Mouse (Mus musculus) forebrain, embryonic 11.5 days (tissue): Measurements from ENCODE around the gene Zfp839. TPM values are rescaled to one million over a fixed set of nuclear protein-coding genes. Genes with fewer than 3 reads are reported as not detected.

ENCODE experiments used
- ATAC-seq: fragments of 200-750 bp; cut with Nextera tagmentation; replicated peaks from 2 replicates; pipeline ENCODE4 v1.8.0; 2017; ENCODE audit warnings: moderate TSS enrichment; ENCODE audit not compliant: low FRiP score
- DNase-seq: peaks from one replicate; pipeline ENCODE4 v3.0.0-alpha.2; 2017; ENCODE audit warnings: low spot score
- H3K27ac ChIP-seq: fragments of 300-500 bp; sonication (generic); 2 replicates; pipeline ENCODE4 v1.5.1; 2014; ENCODE audit warnings: low read depth, low read length
- H3K27me3 ChIP-seq: fragments of 300-500 bp; sonication (generic); 2 replicates; pipeline ENCODE4 v1.6.1; 2014; ENCODE audit warnings: mild to moderate bottlenecking, low read length, mixed read lengths; ENCODE audit not compliant: control insufficient read depth, insufficient read depth
- H3K36me3 ChIP-seq: fragments of 300-500 bp; sonication (generic); 2 replicates; pipeline ENCODE4 v1.6.1; 2014; ENCODE audit warnings: mild to moderate bottlenecking, low read length, moderate library complexity, mixed read lengths; ENCODE audit not compliant: control insufficient read depth, insufficient read depth
- H3K4me1 ChIP-seq: fragments of 300-500 bp; sonication (generic); replicated peaks from 2 replicates; pipeline ENCODE4 v1.6.1; 2014; ENCODE audit warnings: low read length, mixed read lengths; ENCODE audit not compliant: control insufficient read depth, insufficient read depth
- H3K4me2 ChIP-seq: fragments of 300-500 bp; sonication (generic); 2 replicates; pipeline ENCODE4 v1.6.1; 2014; ENCODE audit warnings: low read depth, mild to moderate bottlenecking, low read length, moderate library complexity, mixed read lengths; ENCODE audit not compliant: severe bottlenecking
- H3K4me3 ChIP-seq: fragments of 300-500 bp; sonication (generic); 2 replicates; pipeline ENCODE4 v1.5.1; 2014; ENCODE audit warnings: low read depth, low read length
- H3K9ac ChIP-seq: fragments of 300-500 bp; sonication (generic); 2 replicates; pipeline ENCODE4 v1.6.1; 2014; ENCODE audit warnings: low read length
- H3K9me3 ChIP-seq: fragments of 300-500 bp; sonication (generic); 2 replicates; pipeline ENCODE4 v1.6.1; 2016; ENCODE audit warnings: low read length, mixed read lengths; ENCODE audit not compliant: control insufficient read depth
- WGBS: fragments of 180-500 bp; shearing (Covaris S2); extraction: QIAGEN DNeasy Blood & Tissue Kit; methylation state at CpG from one replicate; pipeline ENCODE4 v1.1.7; 2014; 5-methylcytosine and 5-hydroxymethylcytosine counted together
- polyA plus RNA-seq: library from polyadenylated mRNA; unstranded; fragments of >200 nt; fragmentation: Nextera tagmentation; extraction: Ambion mirVana; gene quantifications from 2 replicates; pipeline ENCODE4 v1.2.1, GENCODE M21; 2014

The Zfp839 gene
- polyA plus RNA-seq, 1 experiment from 2014 or later, result 3.4 TPM

DNA sequence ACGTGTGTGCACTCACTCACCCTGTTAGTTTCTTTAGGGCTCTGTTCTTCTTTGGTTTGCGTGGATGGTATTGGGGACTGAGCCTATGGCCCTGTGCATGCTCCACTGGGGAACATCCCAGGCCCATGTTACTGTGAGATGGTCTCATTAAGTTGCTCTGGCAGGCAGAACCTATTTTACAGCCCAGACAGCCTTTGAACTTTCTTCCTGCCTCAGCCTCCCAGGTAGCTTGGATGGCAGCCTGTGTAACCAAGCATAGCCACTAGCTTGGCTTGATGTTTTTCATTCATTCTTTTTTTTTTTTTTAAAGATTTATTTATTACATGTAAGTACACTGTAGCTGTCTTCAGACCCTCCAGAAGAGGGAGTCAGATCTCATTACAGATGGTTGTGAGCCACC, 35.2 kb downstream of the Zfp839 start:
- Histone ChIP-seq H3K36me3 (peaks cover 3% of the 10 kb centered on the region; the same call in 1 of the 2 replicates), H3K4me1 (peaks cover 5% of the 10 kb centered on the region; the same call in 1 of the 2 replicates), H3K9ac (no peak overlapping the region), H3K27ac (no peak overlapping the region), H3K4me3 (no peak overlapping the region), H3K4me2 (no peak overlapping the region), H3K9me3 (no peaks in the 10 kb centered on the region), H3K27me3 (no peaks in the 10 kb centered on the region)
- DNase-seq (no peak), ATAC-seq (no peak)
- 97% methylated on average over 2 of the region's 2 CpGs for WGBS

DNA sequence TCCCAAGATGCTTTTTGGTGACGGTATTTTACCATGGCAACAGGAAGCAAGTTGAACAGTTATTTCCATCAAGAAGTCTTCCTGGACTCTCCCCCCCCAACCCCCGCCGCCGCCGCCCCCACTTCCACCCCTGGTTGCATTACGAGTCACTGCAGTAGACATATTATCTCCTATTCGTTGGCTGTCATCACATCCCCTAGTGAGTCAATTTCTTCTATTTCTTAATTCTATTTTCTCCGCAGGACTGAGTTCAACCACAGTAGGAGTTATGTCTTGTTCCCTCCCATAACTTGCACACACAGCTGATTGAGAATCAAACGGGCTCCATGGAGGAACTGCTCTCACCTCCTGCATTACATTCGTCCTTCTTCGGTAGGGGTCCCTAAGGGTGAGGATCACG, 38.1 kb downstream of the Zfp839 start:
- Histone ChIP-seq H3K4me3 (peak overlapping the region; percentile 84), H3K27ac (no peak overlapping the region), H3K4me2 (peak overlapping the region; percentile 96), H3K27me3 (no peaks in the 10 kb centered on the region), H3K9me3 (no peaks in the 10 kb centered on the region), H3K36me3 (no peaks in the 10 kb centered on the region), H3K4me1 (peaks cover 5% of the 10 kb centered on the region; the same call in 1 of the 2 replicates), H3K9ac (peak overlapping the region; percentile 71)
- WGBS, result 47% methylated on average over 12 of the region's 12 CpGs
- ATAC-seq (no peak), DNase-seq (no peak)

DNA sequence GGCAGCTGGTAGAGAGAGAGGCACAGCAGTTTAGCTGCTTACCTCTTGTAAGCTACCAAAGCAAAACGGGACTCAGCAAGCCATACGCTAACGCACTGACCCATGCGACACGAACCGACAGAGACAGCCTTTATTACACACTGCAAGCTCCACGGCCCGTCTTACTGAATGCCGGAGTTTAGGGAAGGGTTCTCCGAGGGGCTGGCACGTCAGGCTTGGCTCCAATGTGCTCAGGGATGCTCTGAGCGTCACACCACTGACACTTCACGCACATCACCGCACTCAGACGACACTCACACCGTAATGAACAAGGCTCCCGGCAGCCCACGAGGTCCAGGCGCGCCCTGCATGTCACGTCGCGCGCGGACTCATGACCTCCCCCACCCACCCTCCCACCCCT, 38.6 kb downstream of the Zfp839 start:
- Histone ChIP-seq H3K36me3 (no peaks in the 10 kb centered on the region), H3K9me3 (no peaks in the 10 kb centered on the region), H3K9ac (peak overlapping the region; percentile 71), H3K4me1 (peaks cover 5% of the 10 kb centered on the region; the same call in 1 of the 2 replicates), H3K27me3 (no peaks in the 10 kb centered on the region), H3K4me2 (peak overlapping the region; percentile 96), H3K27ac (0 out of 2 replicates have a peak overlapping the region, but pooled peaks have one; percentile 2), H3K4me3 (peak overlapping the region; percentile 84)
- under 1% methylated on average over 25 of the region's 25 CpGs for WGBS
- ATAC-seq (no peak; the same call in 1 of the 2 replicates), DNase-seq (no peak)

DNA sequence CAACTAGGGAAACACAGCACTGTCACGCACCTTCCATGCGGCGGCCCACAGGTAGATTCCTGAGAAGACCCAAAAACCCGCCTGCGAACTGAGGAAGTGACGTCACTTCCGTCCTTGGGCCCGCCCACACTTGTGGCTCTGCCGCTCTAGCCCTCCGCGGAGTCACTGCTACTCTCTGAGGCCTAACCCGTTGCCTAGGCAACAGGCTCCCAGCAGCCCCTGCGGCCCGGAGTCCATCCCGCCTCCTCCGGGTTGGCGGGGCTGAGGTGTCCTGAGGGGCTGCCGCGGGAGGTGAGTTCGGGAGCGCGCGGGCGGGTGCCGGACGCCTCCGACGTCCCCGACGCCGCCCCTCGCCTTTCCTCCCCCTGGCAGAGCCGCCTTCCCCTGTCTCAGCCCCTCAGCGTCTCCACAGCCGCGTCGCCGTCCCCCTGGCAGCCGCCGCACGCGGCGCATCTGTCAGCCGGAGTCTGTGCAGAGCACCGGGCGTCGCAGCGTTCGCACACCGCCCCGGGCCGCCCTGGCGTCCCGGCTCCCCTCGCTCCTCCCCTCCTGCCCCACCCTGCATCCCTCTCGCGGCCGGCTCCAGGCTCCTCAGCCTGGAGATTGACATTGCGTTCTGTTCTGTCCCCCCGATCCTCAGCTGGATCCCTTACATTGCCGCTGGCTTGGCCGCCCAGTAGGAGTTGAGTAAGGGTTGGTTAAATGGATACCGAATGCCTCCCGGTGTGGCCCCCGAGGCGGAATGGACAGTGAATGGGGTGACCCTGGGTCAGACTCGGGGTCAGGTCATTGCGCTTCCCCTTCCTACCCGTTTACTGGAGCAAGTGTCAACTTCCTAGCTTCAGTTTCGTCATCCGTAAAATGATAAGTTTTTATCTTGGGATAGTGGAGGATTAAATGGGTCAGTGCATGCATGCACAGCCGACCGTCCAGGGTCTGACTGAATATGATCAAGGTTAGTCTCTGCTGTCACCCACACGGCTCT, 39.3 kb downstream of the Zfp839 start, which contains the start of the genes Cinp and Tecpr2:
TSS of gene Cinp (minus strand) at position 110 of the 985 bp plus-strand sequence.
TSS of gene Tecpr2 (plus strand) at position 229 of the 985 bp plus-strand sequence.
- Histone ChIP-seq H3K36me3 (no peaks in the 10 kb centered on the region), H3K9ac (peak within 1 kb of the TSS; percentile 84), H3K4me3 (peak within 1 kb of the TSS; percentile 84), H3K4me1 (peaks cover 5% of the 10 kb centered on the region; the same call in 1 of the 2 replicates), H3K4me2 (peak within 1 kb of the TSS; percentile 96), H3K9me3 (no peaks in the 10 kb centered on the region), H3K27me3 (no peaks in the 10 kb centered on the region), H3K27ac (peak within 1 kb of the TSS; percentile 80)
- peak; percentile 99 for ATAC-seq
- WGBS, result under 1% methylated on average over 72 of the region's 74 CpGs
- peak; percentile 98 for DNase-seq

DNA sequence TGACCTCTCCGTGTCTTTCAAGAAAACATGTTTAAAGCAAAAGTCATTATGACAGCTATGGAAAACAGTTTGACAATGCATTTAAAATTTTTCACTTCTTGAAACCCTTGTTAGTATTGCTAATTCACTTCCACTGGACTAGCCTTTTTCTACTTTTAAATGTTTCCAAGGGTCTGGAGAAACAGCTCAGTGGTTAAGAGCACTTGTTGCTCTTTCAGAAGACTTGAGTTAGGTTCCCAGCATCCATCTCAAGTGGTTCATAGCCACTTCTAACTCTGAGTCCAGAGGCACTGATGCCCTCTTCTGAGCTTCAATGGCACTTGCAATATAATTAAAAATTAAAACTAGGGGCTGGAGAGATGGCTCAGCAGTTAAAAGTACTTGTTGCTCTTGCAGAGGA, 41.8 kb downstream of the Zfp839 start:
- H3K9ac ChIP-seq, result no peak overlapping the region
- no peak overlapping the region for H3K4me3 ChIP-seq
- DNase-seq (no peak), ATAC-seq (no peak)
- no peaks in the 10 kb centered on the region for H3K36me3 ChIP-seq
- H3K4me2 ChIP-seq, result no peak overlapping the region
- H3K27ac ChIP-seq, result no peak overlapping the region
- H3K4me1 ChIP-seq, result peaks cover 5% of the 10 kb centered on the region; the same call in 1 of the 2 replicates
- WGBS, result 85% methylated on average over 1 of the region's 1 CpGs
- H3K9me3 ChIP-seq, result no peaks in the 10 kb centered on the region
- H3K27me3 ChIP-seq, result no peaks in the 10 kb centered on the region

DNA sequence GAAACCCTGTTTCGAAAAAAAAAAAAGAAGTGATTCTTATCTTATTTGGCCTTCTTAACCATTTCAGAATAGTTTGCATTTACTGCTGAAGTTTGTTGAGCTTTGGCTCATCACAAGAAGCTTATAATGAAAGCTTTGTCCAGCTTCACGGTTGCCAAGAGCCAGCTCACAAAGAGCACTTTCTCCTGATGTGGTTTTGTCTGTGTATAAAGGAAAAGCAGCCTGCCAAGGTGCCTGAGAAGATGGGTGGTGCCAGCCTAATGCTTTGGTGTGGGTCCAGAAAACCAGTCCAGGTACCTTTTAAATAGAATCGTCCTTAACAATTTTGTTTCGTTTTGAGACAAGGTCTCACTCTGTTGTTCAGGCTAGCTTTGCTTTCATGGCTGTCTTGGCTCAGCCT, 52.1 kb downstream of the Zfp839 start:
- H3K4me1 ChIP-seq, result no peaks in the 10 kb centered on the region
- H3K27ac ChIP-seq, result no peak overlapping the region
- ATAC-seq (no peak), DNase-seq (no peak)
- no peak overlapping the region for H3K4me2 ChIP-seq
- no peak overlapping the region for H3K9ac ChIP-seq
- no peak overlapping the region for H3K4me3 ChIP-seq
- 85% methylated on average over 4 of the region's 4 CpGs for WGBS
- no peaks in the 10 kb centered on the region for H3K9me3 ChIP-seq
- no peaks in the 10 kb centered on the region for H3K27me3 ChIP-seq
- no peaks in the 10 kb centered on the region; the same call in 1 of the 2 replicates for H3K36me3 ChIP-seq

DNA sequence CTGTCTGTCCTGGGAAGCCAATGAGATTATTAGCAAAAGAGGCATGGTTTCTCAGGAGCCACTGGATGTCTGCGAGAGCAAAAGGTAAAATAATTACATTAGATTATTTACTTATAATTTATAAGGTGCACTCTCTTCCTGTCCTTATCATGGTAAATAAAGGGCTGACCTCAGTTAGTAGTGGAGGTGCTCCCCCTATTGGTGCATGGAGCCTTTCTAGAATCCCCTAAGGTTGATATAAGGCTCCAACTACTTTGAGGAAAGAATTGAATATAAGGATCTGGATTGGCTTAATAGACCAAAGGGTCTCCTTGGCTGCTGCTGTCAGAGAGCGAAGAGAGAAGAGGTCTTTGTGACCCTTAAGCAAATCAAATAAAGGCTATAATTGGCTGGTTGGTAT, 53.5 kb downstream of the Zfp839 start:
- ATAC-seq (no peak), DNase-seq (no peak)
- 89% methylated on average over 2 of the region's 2 CpGs for WGBS
- no peaks in the 10 kb centered on the region for H3K9me3 ChIP-seq
- no peak overlapping the region for H3K4me3 ChIP-seq
- H3K4me2 ChIP-seq, result no peak overlapping the region
- H3K27me3 ChIP-seq, result no peaks in the 10 kb centered on the region
- H3K4me1 ChIP-seq, result no peaks in the 10 kb centered on the region
- no peaks in the 10 kb centered on the region; the same call in 1 of the 2 replicates for H3K36me3 ChIP-seq
- H3K9ac ChIP-seq, result no peak overlapping the region
- H3K27ac ChIP-seq, result no peak overlapping the region

DNA sequence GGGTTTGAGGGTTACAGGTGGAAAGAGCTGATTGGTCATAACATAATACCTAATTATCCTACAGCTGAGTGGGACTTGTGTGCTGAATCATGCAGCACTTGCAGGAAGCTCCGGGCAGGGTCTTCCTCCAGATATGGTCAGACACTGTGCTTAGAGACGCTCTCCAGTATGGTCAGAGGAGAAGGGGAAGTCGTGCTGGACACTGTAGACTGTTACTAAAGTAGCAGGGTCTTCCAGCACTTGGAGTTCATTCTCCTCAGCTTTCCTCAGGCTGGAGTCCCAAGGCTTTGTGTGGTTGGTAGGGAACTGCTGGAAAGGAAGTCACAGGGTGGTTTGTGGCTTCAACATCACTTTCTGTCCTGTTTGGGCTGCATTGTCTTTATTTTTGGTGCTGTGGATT, 57.8 kb downstream of the Zfp839 start:
- no peaks in the 10 kb centered on the region for H3K9me3 ChIP-seq
- ATAC-seq (no peak), DNase-seq (no peak)
- H3K27ac ChIP-seq, result no peak overlapping the region
- WGBS, result 88% methylated on average over 3 of the region's 3 CpGs
- H3K9ac ChIP-seq, result no peak overlapping the region
- H3K4me3 ChIP-seq, result no peak overlapping the region
- no peak overlapping the region for H3K4me2 ChIP-seq
- no peaks in the 10 kb centered on the region for H3K4me1 ChIP-seq
- H3K36me3 ChIP-seq, result no peaks in the 10 kb centered on the region; the same call in 1 of the 2 replicates
- H3K27me3 ChIP-seq, result no peaks in the 10 kb centered on the region
